ENCODE assay signal across 10 mouse cellular contexts in the genomic region with DNA sequence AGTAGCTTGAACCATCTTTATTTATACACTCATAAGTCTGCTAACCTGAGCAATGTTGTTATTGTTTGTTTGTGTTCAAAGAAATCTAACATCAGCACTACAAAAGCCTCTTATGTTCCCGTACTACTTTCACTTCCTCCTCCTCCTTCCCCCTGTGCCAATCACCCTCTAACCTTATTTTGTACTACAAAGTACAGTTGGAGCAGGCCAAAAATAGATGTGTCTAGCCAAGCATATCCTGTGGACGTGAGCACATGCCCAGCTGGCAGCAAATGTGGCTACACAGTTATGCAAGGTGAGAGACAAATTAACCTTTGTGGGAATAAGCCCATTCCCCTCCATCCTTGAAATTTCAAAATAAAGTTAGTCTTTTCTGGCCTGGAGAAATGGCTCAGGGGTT. TPM values are rescaled to one million over a fixed set of nuclear protein-coding genes. Genes with fewer than 3 reads are reported as not detected.
A peak's percentile ranks its signal among the peaks of the same experiment; 100 is the strongest.
DNase-seq lines count a peak whose midpoint lies in the region; ATAC-seq lines count a peak whose summit lies in the region.
"Had no signal": no experiment of that assay in that cellular context is flagged by ENCODE, and none has a peak within 500 bp of the region (broad histone marks: within the 10 kb centered on the region; RNA-seq: fewer than 3 reads in every experiment).

No protein-coding gene starts in this region.

- ATAC-seq in monocyte, adult 5-6 weeks (replicated peaks; ENCODE audit: insufficient number of reproducible peaks, low FRiP score, low TSS enrichment, poor library complexity, severe bottlenecking) = peak; percentile 97
- ATAC-seq: midbrain, embryonic 13.5 days had no signal

- DNase-seq in lung, postnatal 25 days (ENCODE audit: low spot score) = peak; percentile 26
- no peak for DNase-seq in lung, postnatal 4 days
- DNase-seq in adipocyte (ENCODE audit: low spot score) = peak; percentile 43
- peak; percentile 49 for DNase-seq in induced T-regulatory cell, adult 2 months (ENCODE audit: low read depth)
- DNase-seq in gastrocnemius, adult 8-10 months (ENCODE audit: low spot score in 2 of 2) = no peak
- DNase-seq in gastrocnemius, postnatal 4 days (ENCODE audit: low spot score in 2 of 2) = no peak
- DNase-seq: cerebellum, adult 2 months; thymus, postnatal 4 days had no signal

RNA-seq across cellular contexts. Expression of a gene that starts 34.6 kb away (rescaled TPM):
- 136 to 145 TPM (median 140 TPM) in 3 replicates for total RNA-seq in monocyte, adult 5-6 weeks (2017)
- total RNA-seq in gastrocnemius, adult 8-10 months (2022) = 10 to 100 TPM in 3 of 4 experiments, 1 to 10 TPM in 1; 9.4 to 17.8 (median 11.6) TPM
- 10 to 100 TPM; 30.6 to 31.3 TPM for total RNA-seq in gastrocnemius, postnatal 4 days (2021)

Comparison
In these comparisons a context has a peak if more than half of its experiments do, and no peak if none do; other contexts are left out.
1. DNase-seq: peak in lung, postnatal 25 days (single experiment), adipocyte (single experiment) and induced T-regulatory cell, adult 2 months (single experiment); none in lung, postnatal 4 days (0 of 2), gastrocnemius, adult 8-10 months (0 of 2) and gastrocnemius, postnatal 4 days (0 of 2).